Mouse (Mus musculus) kidney, postnatal 0 days (tissue): ENCODE results near the gene Thada. TPM values are rescaled to one million over a fixed set of nuclear protein-coding genes. Genes with fewer than 3 reads are reported as not detected.

Source experiments
- ATAC-seq: fragments of 200-750 bp; cut with Nextera tagmentation; replicated peaks from 2 replicates; pipeline ENCODE4 v1.8.0; 2017; ENCODE audit warnings: low read depth, moderate number of reproducible peaks, moderate TSS enrichment, moderate library complexity; ENCODE audit not compliant: low FRiP score
- DNase-seq: peaks from one replicate; pipeline ENCODE4 v3.0.0-alpha.2; 2016; ENCODE audit warnings: low spot score
- H3K27ac ChIP-seq: fragments of 300-500 bp; sonication (generic); 2 replicates; pipeline ENCODE4 v1.5.1; 2014; ENCODE audit warnings: mild to moderate bottlenecking
- H3K27me3 ChIP-seq: fragments of 300-500 bp; sonication (generic); 2 replicates; pipeline ENCODE4 v1.6.1; 2014; ENCODE audit warnings: low read length, mixed read lengths; ENCODE audit not compliant: insufficient read depth
- H3K36me3 ChIP-seq: fragments of 300-500 bp; sonication (generic); 2 replicates; pipeline ENCODE4 v1.6.1; 2014; ENCODE audit warnings: low read length, mixed read lengths; ENCODE audit not compliant: insufficient read depth
- H3K4me1 ChIP-seq: fragments of 300-500 bp; sonication (generic); replicated peaks from 2 replicates; pipeline ENCODE4 v1.6.1; 2014; ENCODE audit warnings: antibody characterized with exemption, low read length, mixed read lengths; ENCODE audit not compliant: insufficient read depth
- H3K4me2 ChIP-seq: fragments of 300-500 bp; sonication (generic); 2 replicates; pipeline ENCODE4 v1.6.1; 2014; ENCODE audit warnings: mild to moderate bottlenecking, low read length, moderate library complexity, mixed read lengths
- H3K4me3 ChIP-seq: fragments of 300-500 bp; sonication (generic); replicated peaks from 2 replicates; pipeline ENCODE4 v1.5.1; 2014; ENCODE audit warnings: low read depth, low read length
- H3K9ac ChIP-seq: fragments of 300-500 bp; sonication (generic); 2 replicates; pipeline ENCODE4 v1.6.1; 2014; ENCODE audit warnings: low read depth, low read length
- H3K9me3 ChIP-seq: fragments of 300-500 bp; sonication (generic); replicated peaks from 2 replicates; pipeline ENCODE4 v1.6.1; 2016; ENCODE audit warnings: low read length, inconsistent platforms, mixed read lengths
- CTCF ChIP-seq: IDR thresholded peaks from 2 replicates; pipeline ENCODE4 v1.5.1; 2016; ENCODE audit warnings: antibody characterized with exemption, low read depth, mild to moderate bottlenecking, moderate library complexity
- WGBS: fragments of 180-500 bp; shearing (Covaris S2); extraction: QIAGEN DNeasy Blood & Tissue Kit; methylation state at CpG from one replicate; pipeline ENCODE4 v1.1.7; 2014; 5-methylcytosine and 5-hydroxymethylcytosine counted together
- polyA plus RNA-seq: library from polyadenylated mRNA; unstranded; fragments of >200 nt; fragmentation: Nextera tagmentation; extraction: Ambion mirVana; gene quantifications from 2 replicates; pipeline ENCODE4 v1.2.1, GENCODE M21; 2015

Thada gene
- polyA plus RNA-seq, 1 experiment from 2014 or later: 3.4 TPM

DNA sequence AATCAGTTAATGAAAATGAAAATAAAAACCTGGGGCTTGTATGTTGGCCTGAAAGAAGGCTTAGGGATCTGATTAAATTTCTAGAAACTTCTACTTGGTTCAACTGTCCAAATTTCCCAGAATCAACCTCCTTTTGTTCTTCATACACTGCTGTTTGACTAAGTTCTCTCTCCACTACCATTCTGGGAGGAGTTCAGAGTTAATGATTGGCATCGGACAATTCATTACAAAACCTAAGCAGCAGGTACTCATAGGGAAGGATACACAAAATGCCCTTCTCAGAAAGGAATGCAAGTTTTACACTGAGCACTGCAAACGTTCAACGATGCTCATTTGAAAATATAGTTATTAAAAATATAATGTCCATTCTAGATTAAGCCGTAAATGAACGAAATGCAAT lies 179.5 kb downstream of the Thada start:
- ATAC-seq: no peak
- Histone ChIP-seq H3K4me1 (0 out of 2 replicates have a peak, but pooled peaks cover 5% of the 10 kb centered on the region), H3K36me3 (no peaks in the 10 kb centered on the region), H3K27ac (no peak overlapping the region), H3K4me3 (no peak overlapping the region), H3K9me3 (no peaks in the 10 kb centered on the region), H3K4me2 (no peak overlapping the region), H3K9ac (no peak overlapping the region), H3K27me3 (no peaks in the 10 kb centered on the region)
- 86% methylated on average over 5 of the region's 5 CpGs for WGBS
- no peak for DNase-seq
- no peak for TF ChIP-seq CTCF

DNA sequence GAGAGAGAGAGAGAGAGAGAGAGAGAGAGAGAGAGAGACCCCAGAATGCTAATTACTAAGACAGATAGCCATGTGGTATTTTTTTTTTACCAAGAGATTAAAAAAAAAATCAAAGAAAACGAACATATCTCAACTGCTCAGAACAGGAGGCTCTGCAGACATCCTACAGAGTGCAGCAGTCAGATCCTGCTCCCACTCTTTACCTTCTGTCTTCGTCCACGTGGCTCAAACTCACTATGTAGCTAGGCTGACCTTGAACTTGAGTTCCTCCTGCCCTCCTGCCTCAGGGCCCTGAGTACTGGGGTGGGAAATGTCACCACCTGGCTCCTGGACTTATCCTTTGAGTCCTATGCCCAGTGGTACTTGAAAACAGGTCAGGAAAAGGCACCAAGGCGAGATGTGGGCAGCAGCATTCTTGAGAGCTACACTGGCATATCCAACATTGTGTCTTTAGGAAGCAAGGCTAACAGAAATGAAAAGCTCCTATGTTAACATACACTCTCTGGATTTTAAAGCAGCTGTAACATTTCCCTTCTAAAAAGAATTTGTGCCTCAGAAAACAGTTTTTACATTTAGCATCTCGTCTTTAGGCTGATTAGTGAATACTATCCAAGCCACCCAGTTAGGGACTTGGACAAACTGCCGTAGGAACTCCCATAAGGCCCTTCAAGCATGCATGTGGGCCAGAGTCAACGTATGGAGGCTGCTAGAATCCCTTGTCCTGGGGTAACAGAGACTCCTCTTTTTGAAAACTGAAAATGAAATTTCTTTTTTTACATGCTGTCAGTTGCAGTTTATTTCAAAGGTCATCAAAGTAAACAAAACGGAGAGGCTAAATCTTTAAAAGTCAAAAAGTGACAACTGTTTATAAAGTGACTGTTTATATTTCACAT lies 183.4 kb downstream of the Thada start:
- Histone ChIP-seq H3K4me3 (no peak overlapping the region), H3K4me1 (0 out of 2 replicates have a peak, but pooled peaks cover 12% of the 10 kb centered on the region), H3K9ac (no peak overlapping the region), H3K27ac (0 out of 2 replicates have a peak overlapping the region, but pooled peaks have one; percentile 26), H3K4me2 (no peak overlapping the region), H3K36me3 (no peaks in the 10 kb centered on the region), H3K27me3 (no peaks in the 10 kb centered on the region), H3K9me3 (no peaks in the 10 kb centered on the region)
- DNase-seq (peak; percentile 39), ATAC-seq (no peak)
- 73% methylated on average over 8 of the region's 8 CpGs for WGBS
- no peak for TF ChIP-seq CTCF

DNA sequence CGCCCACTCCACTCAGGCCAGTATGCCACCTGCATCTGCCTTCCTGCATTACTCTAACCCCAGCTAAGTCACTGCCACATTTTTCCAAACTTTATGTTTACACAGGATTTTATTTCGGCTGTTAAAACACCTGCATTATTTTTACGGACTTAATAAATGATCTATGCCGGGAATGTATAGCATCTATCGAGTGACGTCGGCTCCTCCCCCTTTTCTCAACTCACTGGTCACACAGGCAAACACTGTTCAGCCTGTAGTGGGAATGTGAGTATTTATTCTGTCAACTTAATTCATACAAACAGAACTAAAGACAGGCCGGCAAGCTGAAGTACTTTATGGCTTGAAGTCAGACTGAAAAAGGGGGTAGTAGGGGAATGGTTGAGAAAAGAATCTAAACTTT lies 187.0 kb downstream of the Thada start:
- DNase-seq (no peak), ATAC-seq (no peak)
- H3K36me3 ChIP-seq: no peaks in the 10 kb centered on the region
- peak overlapping the region; percentile 31; the same call in 1 of the 2 replicates for H3K27ac ChIP-seq
- no peak overlapping the region for H3K4me2 ChIP-seq
- H3K27me3 ChIP-seq: no peaks in the 10 kb centered on the region
- H3K9ac ChIP-seq: no peak overlapping the region
- no peaks in the 10 kb centered on the region for H3K9me3 ChIP-seq
- 37% methylated on average over 8 of the region's 8 CpGs for WGBS
- TF ChIP-seq CTCF: no peak
- no peak overlapping the region for H3K4me3 ChIP-seq
- H3K4me1 ChIP-seq: peaks cover 16% of the 10 kb centered on the region; the same call in 1 of the 2 replicates

DNA sequence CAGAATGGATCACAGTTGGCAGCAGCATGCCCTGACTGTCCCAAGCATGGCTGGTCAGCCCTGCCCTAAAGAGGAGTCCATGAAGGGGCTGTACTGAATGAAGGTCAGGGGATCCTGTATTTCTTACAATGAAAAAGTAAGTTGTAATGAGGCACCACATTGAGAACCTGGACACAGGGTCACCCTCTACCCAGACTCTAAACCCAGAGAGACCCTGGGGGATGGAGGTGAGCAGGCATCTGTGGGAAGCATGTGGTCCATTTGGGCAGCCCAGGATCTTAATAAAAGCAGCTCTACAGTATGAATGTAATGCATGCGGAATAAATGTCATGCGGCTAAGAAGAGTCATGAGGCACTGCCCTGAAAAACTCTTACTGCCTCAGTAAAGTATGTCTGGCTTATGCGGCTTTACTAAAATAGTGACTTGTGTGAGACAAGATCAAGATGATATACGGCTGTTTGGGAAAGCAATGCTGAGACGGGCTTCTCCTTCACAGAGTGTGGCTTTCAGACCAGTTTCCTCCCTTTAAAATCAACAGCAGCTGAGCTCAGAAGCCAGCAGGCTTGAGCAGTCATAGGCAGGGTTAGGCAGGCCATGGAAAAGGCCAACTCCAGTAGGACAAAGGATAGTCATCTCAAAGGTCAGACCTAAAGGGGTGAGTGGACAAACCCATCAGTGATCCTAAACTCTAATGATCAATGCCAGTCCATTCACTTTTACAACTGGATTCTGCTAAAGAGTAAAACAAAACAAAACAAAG lies 187.6 kb downstream of the Thada start:
- H3K27me3 ChIP-seq: no peaks in the 10 kb centered on the region
- H3K4me3 ChIP-seq: no peak overlapping the region
- H3K4me2 ChIP-seq: no peak overlapping the region
- DNase-seq (peak; percentile 64), ATAC-seq (no peak)
- H3K27ac ChIP-seq: peak overlapping the region; percentile 31; the same call in 1 of the 2 replicates
- peaks cover 15% of the 10 kb centered on the region; the same call in 1 of the 2 replicates for H3K4me1 ChIP-seq
- no peaks in the 10 kb centered on the region for H3K36me3 ChIP-seq
- H3K9me3 ChIP-seq: no peaks in the 10 kb centered on the region
- no peak overlapping the region for H3K9ac ChIP-seq
- TF ChIP-seq CTCF: no peak
- 36% methylated on average over 5 of the region's 5 CpGs for WGBS

DNA sequence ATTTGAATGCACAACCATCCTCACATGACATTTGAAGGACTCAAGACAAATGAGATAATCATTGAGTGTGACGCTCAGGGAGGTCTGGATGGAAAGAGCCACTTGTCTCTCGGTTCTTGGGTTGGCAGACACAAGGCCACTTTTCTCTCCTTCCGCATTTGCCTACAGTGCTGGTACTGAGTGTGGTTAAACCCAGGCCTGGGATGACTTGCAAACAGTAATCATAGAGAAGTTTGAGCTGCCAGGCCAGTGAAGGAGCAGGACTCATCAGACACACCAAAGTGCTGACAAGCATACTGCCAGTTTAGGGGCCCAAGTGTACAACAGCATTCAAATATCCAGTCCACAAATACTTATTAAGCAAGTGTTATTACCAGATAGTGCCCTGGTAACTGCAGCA lies 191.0 kb downstream of the Thada start:
- ATAC-seq (no peak), DNase-seq (no peak)
- 87% methylated on average over 3 of the region's 3 CpGs for WGBS
- Histone ChIP-seq H3K4me2 (no peak overlapping the region), H3K27me3 (no peaks in the 10 kb centered on the region), H3K9ac (no peak overlapping the region), H3K4me1 (peaks cover 21% of the 10 kb centered on the region), H3K27ac (no peak overlapping the region), H3K4me3 (no peak overlapping the region), H3K9me3 (no peaks in the 10 kb centered on the region), H3K36me3 (no peaks in the 10 kb centered on the region)
- TF ChIP-seq CTCF: no peak

DNA sequence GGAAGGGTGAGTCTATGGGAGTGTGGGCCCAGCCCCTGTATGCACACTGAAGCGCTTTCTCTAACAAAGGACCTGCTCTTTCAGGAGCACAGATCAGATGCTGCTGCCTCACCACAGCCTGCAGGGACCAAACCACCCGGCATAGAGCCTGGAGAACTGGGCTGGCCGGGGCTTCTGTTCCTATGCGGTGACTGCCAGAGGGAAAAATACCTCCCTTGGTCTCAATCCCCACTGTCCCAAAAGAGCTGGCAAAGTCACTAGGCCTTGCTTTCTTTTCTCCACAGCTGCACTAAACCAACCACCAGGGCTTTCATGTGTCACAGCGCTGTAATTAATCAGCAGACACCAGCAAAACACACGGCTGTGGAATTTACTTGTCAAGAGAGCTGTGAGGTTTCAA lies 191.8 kb downstream of the Thada start:
- Histone ChIP-seq H3K4me3 (no peak overlapping the region), H3K9ac (0 out of 2 replicates have a peak overlapping the region, but pooled peaks have one; percentile 20), H3K9me3 (no peaks in the 10 kb centered on the region), H3K27ac (peak overlapping the region; percentile 71), H3K4me1 (peaks cover 17% of the 10 kb centered on the region), H3K36me3 (no peaks in the 10 kb centered on the region), H3K4me2 (no peak overlapping the region), H3K27me3 (no peaks in the 10 kb centered on the region)
- ATAC-seq: no peak
- WGBS: 33% methylated on average over 6 of the region's 6 CpGs
- DNase-seq: peak; percentile 73
- TF ChIP-seq CTCF: peak; percentile 14; the same call in 1 of the 2 replicates
